Mouse (Mus musculus): ENCODE measurements at regions not wholly inside any gene's neighbourhood (a gene's known extent, or its start where the extent isn't known, plus 50 kb on each side); places are given as distances from the start of the nearest gene placed in this dataset.
A peak's percentile ranks its signal among the peaks of the same experiment; 100 is the strongest.

DNA sequence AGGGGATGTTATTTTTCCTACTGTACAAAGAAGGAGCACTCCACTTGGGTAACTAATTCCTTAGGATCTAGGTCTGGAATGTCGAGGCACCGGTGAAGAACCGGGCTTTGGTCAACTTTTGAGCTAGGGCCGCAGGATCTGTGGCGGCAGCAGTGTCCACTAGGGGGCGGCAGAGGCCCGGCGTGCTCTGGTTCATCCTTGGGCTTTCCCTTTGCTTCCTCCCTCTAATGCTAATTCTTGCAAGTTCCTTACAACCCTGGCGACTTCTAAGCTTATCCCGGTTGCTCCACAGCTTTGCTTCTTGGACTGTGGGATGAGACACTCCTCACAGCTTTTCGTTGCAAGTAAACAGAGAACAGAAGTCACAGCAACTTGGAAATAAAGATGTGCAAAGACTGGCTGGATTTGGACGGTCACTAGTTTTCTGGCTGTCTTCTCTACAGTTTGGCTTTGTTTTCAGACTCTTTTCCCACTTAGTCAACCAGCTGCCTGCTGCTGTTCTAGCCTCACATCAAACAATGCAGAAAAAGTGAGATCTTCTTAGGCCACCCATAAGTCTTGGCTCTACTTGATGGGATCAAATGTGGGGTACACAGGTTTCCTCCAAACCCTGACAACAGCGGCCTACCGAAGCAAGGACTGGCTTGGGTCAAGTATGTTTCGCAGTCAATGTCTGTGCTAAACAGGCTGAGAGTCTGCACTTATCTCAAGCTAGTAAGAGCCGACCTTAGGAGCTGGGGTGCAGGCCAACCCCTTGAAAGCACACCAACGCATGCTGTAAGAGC, 51.2 kb upstream of the Tmem72 start:
- DNase-seq = peak; percentile 72 to 73

DNA sequence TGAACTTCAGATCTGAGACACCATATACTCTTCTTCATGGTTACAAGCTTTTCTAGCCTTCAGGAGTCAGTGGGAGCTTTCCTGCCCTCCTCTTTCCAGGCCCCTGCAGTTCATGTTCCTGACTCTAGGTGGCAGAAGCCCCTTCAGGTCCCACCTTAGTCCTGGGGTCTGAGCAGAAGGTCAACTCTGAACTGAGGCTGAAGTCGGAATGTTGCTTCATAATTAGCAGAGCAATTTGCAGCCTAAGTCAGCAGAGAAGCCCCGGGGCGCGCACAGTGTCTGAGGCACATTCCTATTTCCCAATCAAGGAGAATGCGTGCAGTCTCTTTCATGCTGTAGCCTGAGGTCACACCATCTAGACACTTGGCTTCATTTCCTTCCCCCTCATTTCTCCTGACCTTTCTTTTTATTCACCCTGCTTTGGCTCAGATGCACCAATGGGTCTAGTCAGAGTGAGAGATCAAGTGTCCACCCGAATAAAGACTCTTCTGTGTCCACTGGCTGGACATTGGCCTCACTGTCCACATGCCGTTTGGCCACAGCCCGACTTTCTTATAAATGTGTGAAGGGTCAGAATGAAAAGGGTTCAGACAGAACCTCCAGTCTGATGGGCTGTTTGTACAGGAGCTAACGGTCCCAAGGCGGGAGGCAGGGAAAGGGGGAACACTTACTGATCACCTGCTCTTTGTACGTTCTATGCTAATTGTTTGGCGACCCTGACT, 58.4 kb upstream of the Tmem72 start:
- peak; percentile 14 to 21 for DNase-seq

DNA sequence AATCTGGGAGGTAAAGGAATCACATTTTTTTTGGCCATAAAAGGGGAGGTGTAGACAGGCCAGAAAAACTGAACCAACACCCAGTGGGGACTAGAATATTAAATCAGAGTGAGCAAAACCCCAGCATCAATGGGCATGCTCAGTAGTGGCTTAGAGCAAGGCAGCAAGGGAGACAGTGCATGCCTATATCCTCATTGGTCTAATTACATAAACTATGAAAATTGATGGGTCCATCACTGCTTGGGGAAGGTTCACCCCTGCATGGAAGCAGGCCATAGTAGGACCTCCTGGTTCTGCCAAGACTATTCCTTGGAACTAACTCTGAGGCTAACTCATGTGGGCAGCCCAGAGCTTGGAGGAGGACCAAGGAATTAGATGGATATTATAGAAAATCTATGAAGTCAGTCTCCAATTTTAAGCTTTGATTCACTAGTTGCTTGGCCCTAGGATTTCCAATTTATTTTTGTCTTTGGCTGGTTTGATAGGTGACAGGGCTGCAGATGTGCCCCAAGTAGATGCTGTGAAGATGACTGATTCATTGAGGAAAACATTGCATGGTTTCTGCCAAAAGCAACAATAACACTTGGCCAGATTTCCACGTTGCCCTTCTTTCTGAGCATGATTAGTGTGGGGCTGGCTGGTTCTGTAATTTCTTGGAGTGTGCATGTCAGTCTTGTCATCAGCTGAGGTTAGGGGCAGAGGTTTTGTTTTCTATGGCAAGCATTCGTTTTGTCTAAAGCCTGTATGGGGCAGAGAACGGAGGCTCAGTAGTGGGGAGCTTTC, 70.0 kb upstream of the Tmem72 start:
- DNase-seq = no peak

DNA sequence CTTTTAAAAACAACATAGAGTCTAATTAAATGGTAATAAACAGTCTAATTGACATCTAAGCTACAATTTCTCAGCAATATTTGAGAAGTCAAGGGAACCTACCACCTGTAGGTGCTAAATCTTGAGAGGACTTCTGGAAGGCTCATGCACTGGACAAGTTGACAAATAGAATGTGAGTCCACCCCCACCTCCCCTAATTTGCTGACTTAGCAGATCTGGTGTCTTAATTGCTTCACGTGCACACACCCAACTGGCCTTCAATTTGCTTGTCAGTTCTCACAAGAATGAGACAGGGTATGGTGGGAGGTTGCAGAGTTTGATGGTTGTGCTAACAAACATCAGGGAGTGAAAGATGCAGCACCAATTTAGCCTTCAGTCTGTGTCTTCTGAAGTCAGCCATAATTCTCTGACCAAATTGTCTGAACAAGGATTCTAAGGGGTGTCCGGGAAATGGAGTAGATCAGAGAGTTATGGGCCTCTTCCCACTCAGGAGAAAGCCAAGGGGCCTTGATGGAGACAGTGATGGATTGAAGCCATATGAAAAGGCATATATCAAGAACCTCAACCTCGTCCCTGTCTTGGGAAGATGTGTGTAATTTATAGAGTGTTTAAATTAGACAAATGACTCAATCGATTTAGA, 76.7 kb upstream of the Tmem72 start:
- no peak for DNase-seq

DNA sequence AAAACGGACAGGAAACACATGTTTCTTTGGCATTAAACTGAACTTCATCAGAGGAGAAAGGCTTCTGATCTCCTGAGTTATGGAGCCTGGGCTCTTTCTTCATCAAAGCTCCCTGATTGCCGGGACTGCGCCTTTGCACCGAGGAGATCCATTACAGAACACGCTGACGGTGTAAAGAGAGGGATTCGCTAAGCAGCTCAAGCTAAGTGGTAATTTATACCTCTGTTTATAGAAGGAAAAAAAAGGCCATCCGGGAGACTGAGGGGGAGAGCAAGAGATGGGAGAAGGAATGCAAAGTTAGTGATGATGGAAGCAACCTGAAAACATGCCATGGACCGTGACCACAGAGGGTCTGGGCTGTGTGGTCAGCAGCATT, 77.2 kb upstream of the Tmem72 start:
- no peak for DNase-seq

DNA sequence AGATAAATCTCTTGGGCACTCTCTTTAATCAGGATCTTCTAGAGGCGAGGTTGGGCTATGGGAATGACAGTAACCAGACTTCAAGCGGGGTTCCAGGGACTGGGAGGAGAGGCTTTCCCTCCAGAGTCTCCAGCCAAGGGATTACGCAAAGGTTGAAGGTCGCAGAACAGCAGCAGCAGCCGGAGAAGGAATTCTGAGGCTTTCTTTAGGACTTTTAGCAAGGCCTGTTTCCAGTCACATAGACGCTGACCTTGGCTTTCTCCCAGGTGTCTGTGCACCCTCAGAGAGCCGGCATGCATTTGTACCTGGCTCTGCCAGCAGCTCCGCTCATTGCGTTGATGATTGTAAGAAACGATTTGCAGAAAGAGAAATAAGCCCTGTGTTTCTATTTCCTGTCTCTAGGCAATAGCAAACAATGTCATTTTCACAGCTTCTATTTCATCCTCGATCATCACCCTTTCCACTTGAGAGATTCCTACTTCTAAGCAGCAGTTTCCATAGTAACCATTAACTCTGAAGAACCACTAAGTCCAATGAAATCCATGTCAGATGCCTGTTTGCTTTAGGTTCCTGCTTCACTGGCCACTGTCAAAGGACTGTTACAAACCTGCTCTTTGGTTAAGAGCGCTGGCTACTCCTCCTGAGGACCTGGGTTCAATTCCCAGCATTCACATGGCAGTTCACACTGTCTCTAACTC, 104.7 kb upstream of the Tmem72 start:
- no peak for DNase-seq

DNA sequence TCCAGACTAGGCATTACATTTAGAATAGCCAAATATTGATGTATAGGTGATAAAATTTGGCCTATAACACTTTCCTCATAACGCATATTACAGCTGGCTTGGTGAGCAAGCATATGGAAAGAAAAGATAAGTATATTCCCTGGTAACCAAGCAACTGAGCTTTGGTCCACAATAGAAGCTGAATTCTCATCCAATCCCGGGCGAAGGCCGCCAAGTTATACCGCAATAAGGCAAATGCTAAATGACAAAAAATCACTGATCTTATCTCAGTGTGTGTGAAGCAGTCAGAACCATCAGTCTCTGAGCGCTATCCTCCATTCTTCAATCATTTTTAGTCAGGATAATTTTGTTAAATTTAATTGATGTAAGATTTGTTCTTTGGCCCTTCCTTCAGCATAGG, 105.9 kb upstream of the Tmem72 start:
- no peak for DNase-seq

DNA sequence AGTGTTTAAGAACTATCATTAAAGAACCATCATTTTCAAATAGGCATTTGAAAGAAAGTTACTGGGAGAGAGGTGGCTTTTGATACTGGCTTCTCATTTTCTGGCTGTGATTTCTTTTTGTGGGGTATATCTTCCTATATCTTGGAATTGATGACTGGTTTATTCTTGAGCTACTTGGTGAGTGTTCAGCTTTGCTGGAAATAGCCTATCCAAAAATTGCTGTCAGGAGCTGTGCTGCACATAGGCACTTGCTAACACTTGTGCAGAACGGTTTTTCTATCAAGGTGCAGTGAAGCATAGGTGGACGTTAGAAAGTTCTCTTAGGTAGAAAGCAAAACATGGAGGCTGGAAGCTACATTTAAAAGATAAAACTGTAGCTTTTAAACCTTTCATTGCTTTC, 108.9 kb upstream of the Tmem72 start:
- DNase-seq = no peak

DNA sequence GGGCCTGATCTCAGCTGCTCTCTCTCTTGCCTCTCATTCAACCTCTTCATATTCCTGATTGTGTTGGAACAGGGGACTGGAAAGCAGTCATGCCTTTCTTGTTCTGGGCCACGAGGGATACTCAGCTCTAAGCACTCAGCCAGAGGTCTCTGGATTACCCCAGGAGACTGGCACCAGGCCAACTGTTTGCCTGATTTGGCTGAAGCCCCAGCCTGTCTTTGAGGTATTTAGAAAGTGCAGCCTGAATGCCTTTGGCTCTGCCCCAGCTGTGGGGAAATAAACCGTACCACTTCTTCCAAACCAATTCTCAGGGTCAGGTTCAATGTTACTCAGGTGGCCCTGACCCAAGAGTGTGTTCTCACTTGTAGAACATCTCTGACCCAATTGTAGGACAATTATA, 112.6 kb upstream of the Tmem72 start:
- DNase-seq = no peak

DNA sequence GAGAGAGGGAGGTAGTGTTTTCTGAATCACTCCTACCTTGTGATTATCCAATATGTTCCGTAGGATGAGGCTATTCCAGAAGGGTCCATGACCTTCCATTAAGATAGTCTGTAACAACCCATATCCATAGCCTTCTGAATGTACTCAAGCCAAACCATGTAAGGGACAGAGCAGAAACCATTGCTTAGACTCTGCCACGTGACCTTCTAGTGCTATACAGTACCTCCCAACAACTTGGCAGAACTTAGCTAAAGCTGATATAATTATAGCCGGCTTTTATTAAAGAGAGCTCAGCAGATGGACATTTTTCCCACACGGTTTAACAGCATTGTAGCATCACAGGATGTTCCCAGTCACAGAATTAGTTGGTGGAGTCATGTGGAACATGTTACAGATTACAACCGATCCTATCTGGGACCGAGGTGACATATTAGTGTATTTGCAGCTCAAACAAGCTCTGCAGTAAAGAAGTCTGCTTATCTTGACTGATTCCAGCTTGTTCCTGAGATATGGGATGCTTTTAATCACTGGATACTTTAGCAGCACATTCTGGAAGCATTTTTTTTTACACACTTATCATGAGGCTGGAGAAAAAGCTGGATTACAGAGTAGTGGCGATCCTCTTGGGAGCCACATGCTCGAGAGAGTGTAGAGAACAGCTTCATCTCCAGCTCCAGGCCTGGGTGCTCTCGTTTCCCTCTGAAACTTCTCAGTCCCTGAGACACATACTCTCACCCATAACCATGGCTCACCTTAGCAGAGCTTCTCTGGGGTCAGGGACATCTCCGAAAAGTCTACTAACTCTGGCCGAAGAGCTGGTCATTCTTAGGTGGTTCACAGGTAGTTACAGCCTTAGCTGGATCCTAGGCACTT, 129.5 kb upstream of the Tmem72 start:
- no peak for DNase-seq

DNA sequence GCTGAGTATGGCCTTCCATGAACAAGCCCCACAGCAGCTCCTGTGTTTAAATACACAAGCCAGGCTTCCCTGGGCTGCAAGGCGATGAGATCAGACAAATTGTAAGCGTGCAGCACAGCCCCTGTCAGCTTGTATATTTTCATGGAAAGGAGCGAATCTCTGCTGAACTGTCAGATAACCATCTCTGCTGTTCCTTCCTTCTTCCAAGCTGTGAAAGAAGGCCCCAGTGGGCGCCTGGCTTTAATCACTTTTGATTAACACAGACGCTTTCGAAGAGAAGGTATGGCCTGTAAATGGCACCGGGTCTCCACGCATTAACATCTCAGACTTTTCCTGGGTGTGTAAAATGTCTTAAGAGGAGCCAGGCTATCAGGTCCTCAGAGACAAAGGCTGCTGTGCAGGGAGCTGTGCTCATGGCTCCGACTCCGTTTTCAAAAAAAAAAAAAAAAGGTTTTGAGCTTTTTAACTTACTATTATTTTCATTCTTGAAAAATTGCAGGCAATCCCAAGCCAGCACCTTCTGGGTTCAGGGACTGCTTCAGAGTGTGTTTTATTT, 131.9 kb upstream of the Tmem72 start:
- DNase-seq = no peak

DNA sequence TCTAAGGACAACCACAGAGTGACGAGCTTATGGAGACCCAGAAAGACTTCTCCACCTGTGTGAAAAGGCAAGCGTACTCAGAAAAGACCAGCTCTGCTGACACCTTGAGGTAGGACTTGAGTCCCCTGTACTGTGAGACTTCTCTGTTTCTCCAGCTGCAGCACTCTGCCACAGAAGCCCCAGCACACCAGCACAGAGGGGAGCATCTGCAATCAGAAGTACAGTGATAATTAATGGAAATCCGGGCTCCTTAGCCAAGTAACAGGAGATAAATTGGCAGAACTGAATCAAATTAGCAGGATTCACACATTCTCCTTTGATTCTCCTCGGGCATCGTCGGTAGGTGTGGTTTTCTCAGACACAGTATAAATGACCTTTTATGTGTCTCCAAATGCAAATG, 137.3 kb upstream of the Tmem72 start:
- no peak for DNase-seq

DNA sequence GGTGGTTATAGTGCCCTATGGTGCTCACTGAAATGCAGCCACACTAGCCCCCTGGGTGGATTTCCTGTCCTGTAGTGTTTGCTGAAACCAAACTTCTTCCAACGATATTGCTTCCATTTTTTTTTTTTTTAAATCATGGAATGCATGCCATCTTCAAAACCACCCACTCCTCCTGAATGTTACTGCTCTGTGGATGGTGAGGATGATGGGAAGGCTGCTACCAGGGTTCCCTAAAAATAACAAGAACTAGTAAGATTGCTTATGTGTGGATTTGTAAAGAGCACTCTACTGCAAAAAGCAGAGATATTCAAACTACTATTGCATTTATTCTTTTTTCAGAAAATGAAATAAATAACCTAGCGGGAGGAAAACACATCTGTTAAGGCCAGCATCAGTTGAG, 139.4 kb upstream of the Tmem72 start:
- no peak for DNase-seq

DNA sequence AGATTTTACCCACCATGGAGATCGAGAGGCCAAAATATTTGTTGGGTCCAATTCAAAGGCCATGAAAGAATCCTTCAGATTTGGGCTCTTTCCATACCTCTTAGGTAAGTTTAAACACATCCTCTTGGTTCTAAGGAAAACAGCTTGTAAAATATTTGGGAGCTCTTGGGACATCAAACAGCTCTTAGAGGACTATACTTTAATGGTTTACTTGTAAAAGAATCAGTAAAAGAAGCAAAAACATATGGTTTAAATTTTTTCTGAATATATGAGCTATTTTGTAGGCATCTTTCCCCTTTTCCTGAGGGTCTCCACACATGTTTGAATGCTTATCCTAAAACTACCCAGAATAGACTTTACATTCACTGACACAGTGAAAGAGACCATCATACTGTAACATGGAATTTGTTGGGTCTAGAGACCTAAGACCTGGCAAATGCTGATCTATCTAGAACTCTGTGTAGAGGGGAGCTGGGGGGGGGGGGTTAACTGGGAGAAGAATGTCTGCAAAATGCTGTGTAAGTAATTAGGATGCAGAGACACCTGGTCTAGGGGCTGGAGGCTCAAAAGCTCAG, 140.3 kb upstream of the Tmem72 start:
- DNase-seq = no peak

DNA sequence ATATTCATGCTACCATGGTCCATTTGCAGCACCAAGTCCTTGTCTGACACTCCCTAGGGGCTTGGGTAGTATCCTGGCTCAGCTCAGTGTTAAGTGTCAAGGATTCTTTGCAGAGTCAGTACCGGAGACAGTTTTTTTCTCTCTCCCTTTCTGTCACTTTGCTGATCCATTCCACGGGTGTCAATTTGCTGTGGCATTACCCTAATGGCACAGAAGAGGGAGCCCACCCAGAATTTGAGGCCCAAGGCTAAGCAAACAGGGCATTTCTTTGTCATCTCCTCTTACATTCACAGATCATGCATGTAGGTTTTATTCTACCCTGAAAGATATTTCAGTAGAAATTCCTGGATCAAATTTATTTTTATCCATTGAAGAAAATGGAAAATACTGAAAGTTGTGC, 146.4 kb upstream of the Tmem72 start:
- DNase-seq = no peak

DNA sequence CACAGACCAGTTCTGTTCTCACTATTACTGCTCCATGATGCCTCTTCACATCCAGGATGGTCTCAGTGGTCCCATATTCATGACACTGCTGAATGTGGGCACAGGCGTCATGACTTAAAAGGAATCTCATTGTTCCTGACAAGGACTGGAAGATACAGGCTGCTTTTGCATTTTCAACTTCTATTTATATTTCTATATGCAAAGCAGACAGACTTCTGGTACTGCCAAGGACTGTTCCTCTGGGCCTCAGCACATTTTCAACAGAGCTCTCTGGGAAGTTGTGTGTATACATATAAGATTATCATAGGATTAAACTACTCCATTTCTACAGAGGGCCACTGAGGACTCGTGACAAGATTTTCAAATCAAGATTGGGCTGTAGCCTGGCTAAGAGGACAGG, 146.9 kb upstream of the Tmem72 start:
- no peak for DNase-seq

DNA sequence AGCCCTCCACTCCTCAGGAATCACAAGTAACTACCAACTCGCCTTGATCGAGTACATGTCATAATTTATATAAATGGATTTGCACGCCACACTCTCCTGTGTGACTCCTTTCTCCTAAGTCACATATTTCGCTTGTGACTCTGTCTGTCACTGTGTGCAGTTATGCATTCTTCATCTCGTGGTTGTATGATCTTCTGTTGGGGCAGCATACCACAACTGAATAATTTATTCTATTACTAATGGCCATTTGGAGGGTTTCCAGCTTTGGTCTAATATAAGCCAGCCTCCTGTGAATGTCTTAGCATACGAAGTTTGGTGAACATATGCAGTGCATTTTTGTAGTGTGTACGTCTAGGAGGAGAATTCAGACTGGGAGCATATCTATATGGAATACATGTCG, 176.6 kb upstream of the Tmem72 start:
- DNase-seq = no peak

DNA sequence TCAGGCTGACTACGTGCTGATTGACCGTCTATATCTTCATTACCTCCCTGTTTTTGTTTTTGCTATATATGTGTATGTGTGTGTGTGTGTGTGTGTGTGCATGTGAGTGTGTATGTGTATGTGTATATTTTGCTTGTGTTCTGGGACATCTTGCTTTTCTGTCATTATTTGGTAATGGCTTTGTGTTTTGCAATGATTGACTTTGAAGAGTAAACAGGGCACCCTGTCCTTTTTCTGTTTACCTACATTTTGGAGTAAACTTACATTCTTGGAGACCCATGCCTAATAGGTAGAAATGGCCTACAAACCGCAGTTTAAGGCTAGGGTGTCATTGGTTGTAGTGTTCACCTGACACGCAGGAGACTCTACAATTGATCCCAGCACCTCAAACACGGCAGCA, 177.5 kb upstream of the Tmem72 start:
- no peak for DNase-seq

DNA sequence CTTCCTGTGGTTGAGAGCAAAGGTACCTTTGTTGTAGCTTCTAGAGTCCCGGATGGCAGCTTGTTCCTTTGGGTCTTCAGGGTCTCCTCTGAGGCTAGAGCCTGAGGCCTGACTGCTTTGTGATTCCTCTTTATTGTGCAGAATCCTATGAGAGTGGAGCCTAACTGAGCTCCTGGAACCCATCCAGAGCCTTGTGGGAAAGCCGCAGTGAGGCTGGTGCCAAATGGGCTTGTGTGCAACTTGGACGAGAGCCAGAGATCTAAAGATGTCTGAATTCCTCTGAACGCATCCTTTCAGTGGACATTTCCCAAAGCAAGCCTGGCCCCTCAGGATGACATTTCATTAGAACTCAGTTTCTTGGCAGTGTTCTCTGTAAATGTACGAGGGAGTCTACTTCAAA, 178.4 kb upstream of the Tmem72 start:
- DNase-seq = no peak

DNA sequence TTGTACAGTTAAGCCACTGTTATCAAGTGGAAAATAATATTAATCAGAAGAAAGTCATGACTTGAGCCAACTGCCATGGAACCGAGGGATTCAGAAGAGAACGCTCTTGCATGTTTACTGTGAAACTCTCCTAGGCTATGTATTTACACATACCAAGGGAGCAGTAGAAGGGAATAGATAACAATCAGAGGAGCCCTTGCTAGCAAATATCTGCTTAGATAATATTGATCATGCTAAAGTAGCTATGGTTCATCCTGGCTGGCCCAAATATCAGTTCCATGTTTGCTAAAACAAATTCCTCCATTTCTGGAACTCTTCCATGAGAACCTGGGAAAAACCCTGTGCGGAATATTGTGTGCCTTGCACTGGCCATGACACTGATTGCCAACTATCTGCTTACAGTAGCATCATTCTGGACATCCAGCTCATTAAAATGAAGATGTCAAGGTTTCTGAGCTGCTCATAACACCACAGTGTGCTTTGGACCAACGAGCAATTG, 179.5 kb upstream of the Tmem72 start:
- no peak for DNase-seq

DNA sequence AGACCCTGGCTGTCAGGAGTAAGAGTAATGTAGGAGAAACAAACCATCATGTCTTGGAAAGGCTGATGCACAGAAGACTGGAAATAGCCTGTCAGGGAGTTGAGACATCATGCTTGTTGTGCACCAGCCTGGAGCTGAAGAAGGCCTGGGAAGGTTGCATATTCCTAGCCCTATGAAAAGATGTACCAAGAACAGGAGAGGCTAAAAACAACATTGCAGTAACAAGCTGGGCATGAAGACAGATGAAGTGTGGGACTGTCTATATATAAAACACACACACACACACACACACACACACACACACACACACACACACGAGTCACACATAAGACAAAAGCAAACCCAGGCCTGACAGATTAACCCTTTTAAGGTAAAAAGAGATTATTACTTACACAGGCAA, 185.1 kb upstream of the Tmem72 start:
- DNase-seq = no peak
